Mouse (Mus musculus): ENCODE data around the gene Csnk1d.

The Csnk1d gene

GRCm38 (mm10) chr11:120951731-120952730 is 39.1 kb downstream of the Csnk1d start:
- in situ Hi-C loops (cut with MboI): no loop called here

DNA sequence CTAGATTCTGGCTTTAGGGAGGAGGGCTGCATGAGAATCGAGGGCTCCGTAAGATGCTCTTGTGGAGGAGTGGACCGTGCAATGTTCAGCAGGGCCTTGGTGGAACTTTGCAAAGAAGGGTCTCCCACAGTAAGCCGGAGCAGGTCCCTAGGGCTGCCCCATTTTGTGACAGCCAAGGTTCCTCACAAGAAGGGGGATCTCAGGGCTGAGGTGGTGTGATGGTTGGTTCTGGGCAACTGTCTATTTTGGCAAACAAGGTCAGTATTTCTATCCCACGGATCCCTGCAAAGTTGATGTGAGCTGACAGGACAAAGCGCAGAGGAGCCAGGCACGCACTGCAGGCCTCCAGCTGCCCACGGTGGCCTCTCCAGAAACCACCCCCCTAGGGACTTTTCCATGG is 39.9 kb downstream of the Csnk1d start:
- in situ Hi-C loops (cut with MboI): no loop called here

DNA sequence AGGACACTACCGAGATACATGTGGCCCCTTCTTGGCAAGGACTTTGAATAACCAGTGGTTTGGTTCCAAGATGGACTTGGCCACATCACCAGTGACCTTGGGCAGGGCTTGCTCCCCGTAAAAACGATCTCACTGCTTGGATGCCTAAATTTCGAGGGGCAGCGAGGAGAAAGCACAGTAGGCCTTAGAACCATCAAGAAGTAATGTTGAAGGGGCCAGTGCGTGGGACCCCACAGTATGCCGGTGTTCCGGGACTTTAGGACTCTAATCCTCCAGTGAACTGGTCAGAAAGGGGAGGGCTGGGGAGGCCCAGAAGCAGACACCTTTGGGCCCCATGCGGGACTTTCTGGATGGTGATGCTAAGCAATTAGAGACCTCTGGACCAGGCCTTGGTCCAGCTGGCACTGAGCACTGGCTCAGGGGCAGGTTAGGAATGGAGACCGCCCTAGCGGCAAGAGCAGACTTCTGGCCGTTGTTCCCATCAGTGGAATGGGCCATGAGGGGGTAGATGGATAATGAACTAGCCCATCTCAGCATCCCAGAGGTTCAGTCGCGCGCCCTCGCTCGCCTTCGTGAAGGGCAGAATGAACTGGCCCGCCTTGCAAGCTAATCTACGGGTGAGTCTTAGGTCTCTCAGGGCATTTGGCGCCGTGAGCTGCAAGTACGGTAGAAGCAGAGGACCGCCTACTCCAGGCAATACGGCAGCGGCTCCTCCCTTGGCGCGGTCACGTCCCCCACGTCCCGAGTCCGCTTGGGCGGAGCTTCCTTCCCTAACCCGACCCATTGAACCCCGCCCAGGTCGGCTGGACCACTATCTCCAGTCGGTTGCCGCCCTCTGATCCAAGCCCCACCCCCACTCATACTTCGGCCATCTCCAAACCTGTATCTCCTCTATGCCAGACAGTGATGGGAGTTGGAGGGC is 40.6 kb downstream of the Csnk1d start:
- in situ Hi-C loops (cut with MboI): no loop called here

DNA sequence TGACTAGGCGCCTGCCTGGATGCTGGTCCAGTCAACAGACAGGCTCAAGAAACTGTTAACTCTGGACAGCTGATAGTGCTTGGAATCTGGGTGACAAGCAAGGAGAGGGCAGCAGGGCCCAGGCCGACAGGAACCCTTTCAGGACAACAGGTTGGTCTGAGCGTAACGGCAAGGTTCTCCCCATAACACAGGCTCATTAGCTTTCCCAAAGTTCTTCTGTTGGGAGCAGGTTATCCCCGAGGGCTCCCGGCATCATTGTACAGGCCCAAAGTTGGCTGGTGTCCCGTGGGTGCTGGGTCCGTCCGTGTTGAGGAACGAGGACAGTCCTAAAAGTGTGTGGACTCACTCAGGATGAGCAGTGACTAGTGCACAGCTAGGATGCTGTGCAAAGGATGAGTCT is 41.3 kb downstream of the Csnk1d start:
- in situ Hi-C loops (cut with MboI): no loop called here

GRCm38 (mm10) chr11:120948861-120949851 is 42.0 kb downstream of the Csnk1d start:
- in situ Hi-C loops (cut with MboI): no loop called here

GRCm38 (mm10) chr11:120948328-120948727 is 42.8 kb downstream of the Csnk1d start, which contains the start of gene Slc16a3:
Gene Slc16a3, plus strand, starts transcription at chr11:120948480.
- in situ Hi-C loops (cut with MboI): no loop called here

- in situ Hi-C loops (cut with MboI): no loop called here
Observed at GRCm38 (mm10) chr11:120945926-120946325, 45.2 kb downstream of the Csnk1d start.

GRCm38 (mm10) chr11:120945266-120945665 is 45.9 kb downstream of the Csnk1d start:
- in situ Hi-C loops (cut with MboI): no loop called here

GRCm38 (mm10) chr11:120940959-120941358 is 50.2 kb downstream of the Csnk1d start:
- in situ Hi-C loops (cut with MboI): no loop called here

- in situ Hi-C loops (cut with MboI): no loop called here
Observed at GRCm38 (mm10) chr11:120939712-120940341, 51.3 kb downstream of the Csnk1d start.

- in situ Hi-C loops (cut with MboI): no loop called here
Observed at GRCm38 (mm10) chr11:120938795-120939194, 52.3 kb downstream of the Csnk1d start.

- in situ Hi-C loops (cut with MboI): no loop called here
Observed at GRCm38 (mm10) chr11:120937976-120938375, 53.2 kb downstream of the Csnk1d start.

DNA sequence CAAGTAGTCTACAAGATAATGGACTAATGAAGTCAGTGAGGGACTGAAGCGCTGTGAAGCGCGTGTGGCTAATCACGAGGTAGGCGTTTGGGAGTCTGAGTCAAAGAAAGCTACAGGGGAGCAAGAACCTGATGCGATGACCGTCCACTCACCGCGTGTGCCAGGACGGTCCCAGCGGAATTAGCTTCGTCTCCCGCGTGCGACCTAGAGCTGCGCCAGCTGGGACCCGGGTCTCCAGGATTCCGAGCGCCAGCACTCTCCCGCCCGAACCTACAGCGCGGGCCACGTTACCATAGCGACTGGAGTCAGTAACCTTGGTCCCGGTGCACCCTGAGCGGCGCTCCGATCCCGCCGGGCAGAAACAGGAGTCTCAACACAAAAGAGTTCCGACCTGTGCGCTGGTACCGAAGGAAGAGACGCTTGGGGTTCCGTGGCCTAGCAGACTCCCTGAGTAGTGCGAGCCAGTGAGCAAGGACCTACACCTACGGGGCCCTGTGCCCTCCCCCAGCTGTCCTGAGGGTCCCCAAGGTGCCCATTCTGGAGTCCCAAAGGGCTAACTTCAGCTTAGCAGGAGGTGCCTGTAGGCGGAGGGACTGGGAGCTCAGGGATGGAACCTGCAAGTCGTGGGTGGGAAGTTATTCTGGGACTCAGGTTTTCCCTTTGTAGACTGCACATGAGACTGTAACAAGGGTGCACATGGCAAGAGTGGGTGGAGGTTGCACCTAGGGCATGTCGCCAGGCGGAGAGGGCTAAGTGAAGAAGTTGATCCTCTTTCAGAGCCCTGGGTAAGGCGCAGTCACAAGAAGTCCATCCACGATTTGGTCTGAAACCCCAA is 58.3 kb downstream of the Csnk1d start, which contains the start of gene Ccdc57:
Gene Ccdc57, minus strand, starts transcription at position 309 of the 835 bp plus-strand sequence.
- in situ Hi-C loops (cut with MboI): no loop called here

DNA sequence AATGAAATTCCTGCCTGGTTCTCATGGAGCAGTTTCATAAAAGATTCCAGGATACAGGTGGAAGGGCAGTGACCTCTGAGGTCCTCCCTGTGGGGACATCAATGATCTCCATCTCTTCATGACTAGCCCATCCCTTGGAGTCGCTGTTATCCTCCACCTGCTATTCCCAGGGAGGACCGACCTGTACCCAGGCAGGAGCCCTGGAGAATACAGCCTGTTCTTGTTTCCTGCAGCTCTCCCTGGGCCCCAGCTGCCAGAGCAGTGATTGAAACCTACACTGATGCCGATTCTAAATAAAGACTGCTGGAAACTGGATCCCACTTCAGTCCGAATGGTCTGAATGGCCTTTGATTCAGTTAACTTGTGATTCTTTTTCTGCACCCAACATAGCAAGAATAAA is 59.7 kb downstream of the Csnk1d start:
- in situ Hi-C loops (cut with MboI): no loop called here

- in situ Hi-C loops (cut with MboI): no loop called here
Observed at GRCm38 (mm10) chr11:120928468-120928867, 62.7 kb downstream of the Csnk1d start.

DNA sequence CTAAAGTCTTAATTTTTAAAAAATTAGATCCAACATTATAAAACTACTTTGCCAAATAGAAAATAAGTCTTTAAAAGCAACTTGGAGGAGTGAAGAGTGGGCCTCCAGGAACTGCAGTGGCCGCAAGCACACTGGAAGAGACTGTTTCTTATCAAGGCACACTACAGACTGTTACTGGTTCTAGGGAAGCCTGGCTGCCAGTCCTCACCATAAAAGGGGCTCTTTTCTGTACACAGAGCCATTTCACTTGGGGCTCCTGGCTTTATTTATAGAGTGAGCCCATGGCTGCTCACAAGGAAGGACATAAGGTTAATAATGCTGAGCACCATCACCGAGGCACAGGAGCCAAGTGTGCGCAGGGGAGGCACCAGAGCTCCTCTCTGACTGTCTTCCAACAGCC is 68.6 kb downstream of the Csnk1d start:
- in situ Hi-C loops (cut with MboI): no loop called here

- in situ Hi-C loops (cut with MboI): no loop called here
Observed at GRCm38 (mm10) chr11:120917756-120918155, 73.4 kb downstream of the Csnk1d start.

GRCm38 (mm10) chr11:120916477-120916876 is 74.7 kb downstream of the Csnk1d start:
- in situ Hi-C loops (cut with MboI): no loop called here

DNA sequence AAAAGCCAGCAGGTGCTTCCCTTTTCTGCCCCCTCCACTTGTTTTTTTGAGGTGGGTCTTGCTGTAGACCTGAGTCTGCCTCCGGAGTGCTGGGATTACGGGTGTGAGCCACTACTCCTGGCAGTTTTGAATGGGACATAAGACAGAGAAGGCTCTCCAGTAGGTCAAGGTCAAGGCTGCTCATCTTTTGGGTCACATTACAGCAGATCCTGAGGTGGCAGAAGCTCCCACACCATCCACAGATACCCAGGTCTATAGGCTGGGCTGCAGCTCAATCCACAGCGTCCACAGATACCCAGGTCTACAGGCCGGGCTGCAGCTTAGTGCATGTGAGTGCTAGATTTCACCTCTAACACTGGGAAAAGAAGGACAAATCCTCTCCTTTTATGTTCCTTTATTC is 77.3 kb downstream of the Csnk1d start:
- in situ Hi-C loops (cut with MboI): no loop called here
